Mouse (Mus musculus) frontal cortex, postnatal 14 days (tissue): Measurements from ENCODE around the gene Olfr922.

ENCODE experiments used
- DNase-seq, 2 experiments: peaks; one replicate each; pipeline ENCODE4 v3.0.0; 2022; ENCODE audit warnings: low spot score in 2 of 2

Gene Olfr922

GRCm38 (mm10) chr9:38814314-38814713, at the start of gene Olfr922:
Gene Olfr922 (plus strand): TSS chr9:38814614.
- no peak for DNase-seq

DNA sequence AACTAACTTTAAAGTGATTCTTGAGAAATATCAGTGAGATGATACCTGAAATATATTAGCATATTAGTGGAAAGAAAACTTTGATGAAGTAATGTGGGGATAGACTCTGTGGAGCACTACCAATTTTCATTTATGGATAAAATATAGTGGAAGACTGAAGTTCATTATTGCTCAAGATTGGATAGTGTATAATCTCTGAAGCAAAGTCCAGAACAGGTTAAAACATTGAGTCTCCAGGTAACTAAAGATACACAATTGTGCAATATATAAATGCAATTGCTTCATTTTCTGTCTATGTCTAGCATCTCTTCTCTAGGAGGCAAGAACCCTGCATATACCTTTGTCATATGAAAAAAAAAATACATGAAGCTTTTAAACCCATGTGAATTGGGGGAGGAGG, 41.6 kb upstream of the Olfr922 start, which contains the start of gene Olfr921:
TSS of gene Olfr921 (plus strand) at position 301 of the 400 bp plus-strand sequence.
- DNase-seq: no peak

DNA sequence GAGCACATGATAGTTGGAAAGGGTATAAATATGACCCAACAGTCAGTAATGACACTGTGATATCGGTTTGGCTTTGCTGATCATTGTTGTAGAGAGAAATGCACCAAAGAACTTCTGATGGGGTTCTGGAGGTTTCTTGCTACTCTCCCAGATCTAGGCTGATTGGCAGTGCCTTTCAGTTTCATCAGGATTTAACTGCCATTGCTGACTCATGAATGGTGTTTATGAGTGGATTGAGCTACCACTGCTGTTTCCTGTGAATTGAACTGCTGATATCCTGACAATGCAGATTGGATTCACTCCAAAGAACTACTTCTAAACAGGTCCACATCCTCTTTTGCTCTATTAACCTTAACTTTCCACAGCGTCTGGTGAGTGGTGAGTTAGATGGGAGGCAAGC, 21.7 kb upstream of the Olfr922 start:
- no peak for DNase-seq

DNA sequence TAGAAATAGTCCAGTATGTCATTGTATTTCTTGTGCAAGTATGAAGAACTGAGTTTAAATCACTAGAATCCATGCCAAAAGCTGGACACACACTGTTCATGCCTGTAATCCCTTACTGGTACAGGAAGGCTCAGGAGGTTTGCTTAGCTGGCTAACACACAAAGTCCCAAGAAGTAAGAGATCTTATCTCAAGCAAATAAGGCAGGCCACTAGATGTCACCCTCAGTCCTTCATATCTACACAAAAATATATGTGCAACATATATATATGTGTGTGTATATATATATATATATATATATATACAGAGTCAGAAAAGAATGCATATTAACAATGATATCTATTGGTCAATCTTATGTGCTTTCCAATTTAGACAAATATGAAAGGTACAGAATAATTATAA, 8.7 kb upstream of the Olfr922 start:
- DNase-seq: no peak

DNA sequence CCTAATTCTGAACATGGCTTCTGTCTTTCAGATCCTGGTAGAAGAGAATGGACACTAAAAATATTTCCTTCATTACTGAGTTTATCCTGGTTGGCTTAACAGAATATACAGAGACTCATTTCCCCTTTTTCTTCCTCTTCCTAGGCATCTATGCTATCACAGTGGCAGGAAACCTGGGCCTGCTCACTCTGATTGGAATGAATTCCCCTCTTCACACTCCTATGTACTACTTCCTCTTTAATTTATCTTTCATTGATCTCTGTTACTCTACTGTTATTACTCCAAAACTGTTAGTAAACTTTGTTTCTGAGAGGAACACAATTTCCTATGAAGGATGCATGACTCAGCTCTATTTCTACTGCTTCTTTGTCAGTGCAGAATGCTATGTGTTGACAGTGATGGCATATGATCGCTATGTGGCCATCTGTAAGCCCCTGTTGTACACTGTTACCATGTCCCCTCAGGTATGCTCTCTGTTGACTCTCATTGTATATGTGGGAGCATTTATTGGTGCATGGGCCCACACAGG, 1.1 kb downstream of the Olfr922 start:
- no peak for DNase-seq

DNA sequence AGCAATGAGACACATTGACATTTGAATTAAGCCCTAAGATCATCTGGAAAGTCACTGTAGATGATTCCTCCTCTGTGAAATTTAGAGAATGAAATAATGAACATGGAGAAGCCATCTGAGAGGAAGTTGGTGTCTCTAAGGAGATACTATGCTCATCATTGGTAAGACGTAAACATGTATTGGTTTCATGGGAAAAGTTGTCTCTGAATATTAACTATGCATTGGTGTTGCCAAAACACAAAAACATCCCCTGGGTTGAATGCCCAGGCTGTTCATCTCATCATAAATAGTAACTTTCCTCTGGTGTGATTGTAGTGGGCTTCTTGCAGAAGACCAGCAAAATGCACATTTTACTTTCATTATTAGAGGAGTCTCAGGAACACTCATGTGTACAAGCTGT, 11.8 kb downstream of the Olfr922 start, which contains the start of gene Olfr923:
TSS of gene Olfr923 (plus strand) at position 301 of the 400 bp plus-strand sequence.
- DNase-seq: no peak

- no peak for DNase-seq
Measured at GRCm38 (mm10) chr9:38833027-38833426, 18.6 kb downstream of the Olfr922 start.

DNA sequence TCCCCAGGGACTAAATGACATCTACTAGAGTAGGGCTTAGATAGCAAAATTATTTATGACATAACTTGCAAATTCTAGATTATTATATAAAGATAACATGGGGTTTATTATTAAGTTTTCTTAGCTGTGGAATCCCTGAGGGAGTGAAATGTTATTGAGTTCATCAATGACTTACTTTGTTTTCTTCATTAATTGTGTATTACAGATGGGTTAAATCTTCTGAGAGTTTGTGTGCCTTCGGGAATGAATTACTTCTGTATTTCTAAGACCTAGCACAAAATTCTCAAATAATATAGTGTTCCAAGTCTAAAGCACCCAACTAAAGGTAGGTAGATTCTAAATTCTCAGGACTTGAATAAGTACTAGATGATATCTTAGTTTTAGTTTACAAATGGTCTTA, 29.7 kb downstream of the Olfr922 start, which contains the start of gene Olfr924:
TSS of gene Olfr924 (plus strand) at position 301 of the 400 bp plus-strand sequence.
- no peak for DNase-seq

- DNase-seq: no peak
Measured at GRCm38 (mm10) chr9:38854760-38855159, 40.3 kb downstream of the Olfr922 start, which contains the start of gene Olfr26. Gene Olfr26 (plus strand): TSS chr9:38855060.
